Mouse (Mus musculus): ENCODE measurements around the gene Trove2. TPM values are rescaled to one million over a fixed set of nuclear protein-coding genes. Genes with fewer than 3 reads are reported as not detected.

Trove2 gene
- polyA plus RNA-seq, 1 experiment from 2014 or later = 27.4 TPM

GRCm38 (mm10) chr1:143741331-143741730 is 35.5 kb downstream of the Trove2 start:
- H3K36me3 ChIP-seq (ENCODE audit: control insufficient read depth, insufficient read depth, low read length) = peaks cover 4% of the 10 kb centered on the region
- no peak overlapping the region for H3K4me2 ChIP-seq (ENCODE audit: low read length)
- H3K4me1 ChIP-seq (ENCODE audit: control insufficient read depth, insufficient read depth, low read depth, low read length) = peaks cover 3% of the 10 kb centered on the region
- H3K27ac ChIP-seq (ENCODE audit: low read depth, low read length) = no peak overlapping the region
- H3K27me3 ChIP-seq (replicated peaks; ENCODE audit: control insufficient read depth, insufficient read depth, low read length) = no peaks in the 10 kb centered on the region
- no peak overlapping the region for H3K9ac ChIP-seq (ENCODE audit: low read depth, low read length)
- no peak overlapping the region for H3K4me3 ChIP-seq (ENCODE audit: low read length)
- no peak for ATAC-seq
- WGBS = 86% methylated on average over 5 of the region's 5 CpGs
- H3K9me3 ChIP-seq (ENCODE audit: control insufficient read depth, low read length) = no peaks in the 10 kb centered on the region

- H3K36me3 ChIP-seq (ENCODE audit: control insufficient read depth, insufficient read depth, low read length) = peaks cover 4% of the 10 kb centered on the region
- H3K4me2 ChIP-seq (ENCODE audit: low read length) = peak overlapping the region; percentile 87
- H3K9me3 ChIP-seq (ENCODE audit: control insufficient read depth, low read length) = no peaks in the 10 kb centered on the region
- no peak for ATAC-seq
- peaks cover 3% of the 10 kb centered on the region for H3K4me1 ChIP-seq (ENCODE audit: control insufficient read depth, insufficient read depth, low read depth, low read length)
- no peak overlapping the region for H3K4me3 ChIP-seq (ENCODE audit: low read length)
- H3K27me3 ChIP-seq (replicated peaks; ENCODE audit: control insufficient read depth, insufficient read depth, low read length) = no peaks in the 10 kb centered on the region
- no peak overlapping the region for H3K27ac ChIP-seq (ENCODE audit: low read depth, low read length)
- WGBS = 86% methylated on average over 9 of the region's 10 CpGs
- H3K9ac ChIP-seq (ENCODE audit: low read depth, low read length) = no peak overlapping the region
Observed at GRCm38 (mm10) chr1:143740581-143740980, 36.3 kb downstream of the Trove2 start.

GRCm38 (mm10) chr1:143739361-143740350 is 37.2 kb downstream of the Trove2 start:
- H3K27me3 ChIP-seq (replicated peaks; ENCODE audit: control insufficient read depth, insufficient read depth, low read length) = no peaks in the 10 kb centered on the region
- peak overlapping the region; percentile 87 for H3K4me2 ChIP-seq (ENCODE audit: low read length)
- no peaks in the 10 kb centered on the region; the same call in 1 of the 2 replicates for H3K36me3 ChIP-seq (ENCODE audit: control insufficient read depth, insufficient read depth, low read length)
- peak; percentile 94 for ATAC-seq
- peak overlapping the region; percentile 97 for H3K9ac ChIP-seq (ENCODE audit: low read depth, low read length)
- H3K4me3 ChIP-seq (ENCODE audit: low read length) = peak overlapping the region; percentile 90
- no peaks in the 10 kb centered on the region for H3K9me3 ChIP-seq (ENCODE audit: control insufficient read depth, low read length)
- peaks cover 3% of the 10 kb centered on the region for H3K4me1 ChIP-seq (ENCODE audit: control insufficient read depth, insufficient read depth, low read depth, low read length)
- H3K27ac ChIP-seq (ENCODE audit: low read depth, low read length) = peak overlapping the region; percentile 95
- under 1% methylated on average over 52 of the region's 71 CpGs for WGBS

GRCm38 (mm10) chr1:143738811-143739210 is 38.1 kb downstream of the Trove2 start:
- H3K9me3 ChIP-seq (ENCODE audit: control insufficient read depth, low read length) = no peaks in the 10 kb centered on the region
- peak; percentile 42 for ATAC-seq
- WGBS = 21% methylated on average over 11 of the region's 11 CpGs
- H3K4me1 ChIP-seq (ENCODE audit: control insufficient read depth, insufficient read depth, low read depth, low read length) = peaks cover 3% of the 10 kb centered on the region
- H3K27ac ChIP-seq (ENCODE audit: low read depth, low read length) = peak overlapping the region; percentile 95
- H3K4me3 ChIP-seq (ENCODE audit: low read length) = peak overlapping the region; percentile 90
- H3K27me3 ChIP-seq (replicated peaks; ENCODE audit: control insufficient read depth, insufficient read depth, low read length) = no peaks in the 10 kb centered on the region
- H3K36me3 ChIP-seq (ENCODE audit: control insufficient read depth, insufficient read depth, low read length) = no peaks in the 10 kb centered on the region; the same call in 1 of the 2 replicates
- peak overlapping the region; percentile 87 for H3K4me2 ChIP-seq (ENCODE audit: low read length)
- peak overlapping the region; percentile 97 for H3K9ac ChIP-seq (ENCODE audit: low read depth, low read length)

- H3K4me1 ChIP-seq (ENCODE audit: control insufficient read depth, insufficient read depth, low read depth, low read length) = no peaks in the 10 kb centered on the region
- H3K4me3 ChIP-seq (ENCODE audit: low read length) = no peak overlapping the region
- no peak for ATAC-seq
- no peaks in the 10 kb centered on the region for H3K36me3 ChIP-seq (ENCODE audit: control insufficient read depth, insufficient read depth, low read length)
- 80% methylated on average over 5 of the region's 5 CpGs for WGBS
- H3K27ac ChIP-seq (ENCODE audit: low read depth, low read length) = no peak overlapping the region
- H3K27me3 ChIP-seq (replicated peaks; ENCODE audit: control insufficient read depth, insufficient read depth, low read length) = no peaks in the 10 kb centered on the region
- no peaks in the 10 kb centered on the region for H3K9me3 ChIP-seq (ENCODE audit: control insufficient read depth, low read length)
- no peak overlapping the region for H3K4me2 ChIP-seq (ENCODE audit: low read length)
- H3K9ac ChIP-seq (ENCODE audit: low read depth, low read length) = no peak overlapping the region
Observed at GRCm38 (mm10) chr1:143733914-143734410, 42.9 kb downstream of the Trove2 start.

GRCm38 (mm10) chr1:143731691-143732090 is 45.2 kb downstream of the Trove2 start:
- H3K27me3 ChIP-seq (replicated peaks; ENCODE audit: control insufficient read depth, insufficient read depth, low read length) = no peaks in the 10 kb centered on the region
- no peak overlapping the region for H3K4me2 ChIP-seq (ENCODE audit: low read length)
- no peaks in the 10 kb centered on the region for H3K9me3 ChIP-seq (ENCODE audit: control insufficient read depth, low read length)
- no peaks in the 10 kb centered on the region for H3K36me3 ChIP-seq (ENCODE audit: control insufficient read depth, insufficient read depth, low read length)
- no peak overlapping the region for H3K9ac ChIP-seq (ENCODE audit: low read depth, low read length)
- ATAC-seq = no peak
- H3K27ac ChIP-seq (ENCODE audit: low read depth, low read length) = no peak overlapping the region
- H3K4me1 ChIP-seq (ENCODE audit: control insufficient read depth, insufficient read depth, low read depth, low read length) = no peaks in the 10 kb centered on the region
- WGBS = 33% methylated on average over 4 of the region's 4 CpGs
- H3K4me3 ChIP-seq (ENCODE audit: low read length) = no peak overlapping the region

GRCm38 (mm10) chr1:143730899-143731298 is 46.0 kb downstream of the Trove2 start:
- WGBS = 80% methylated on average over 2 of the region's 2 CpGs
- no peak for ATAC-seq
- Histone ChIP-seq H3K4me3 (ENCODE audit: low read length) (no peak overlapping the region), H3K4me2 (ENCODE audit: low read length) (no peak overlapping the region), H3K9me3 (ENCODE audit: control insufficient read depth, low read length) (no peaks in the 10 kb centered on the region), H3K36me3 (ENCODE audit: control insufficient read depth, insufficient read depth, low read length) (no peaks in the 10 kb centered on the region), H3K27ac (ENCODE audit: low read depth, low read length) (no peak overlapping the region), H3K9ac (ENCODE audit: low read depth, low read length) (no peak overlapping the region), H3K4me1 (ENCODE audit: control insufficient read depth, insufficient read depth, low read depth, low read length) (no peaks in the 10 kb centered on the region), H3K27me3 (replicated peaks; ENCODE audit: control insufficient read depth, insufficient read depth, low read length) (no peaks in the 10 kb centered on the region)

GRCm38 (mm10) chr1:143727701-143728445 is 49.0 kb downstream of the Trove2 start:
- no peaks in the 10 kb centered on the region for H3K27me3 ChIP-seq (replicated peaks; ENCODE audit: control insufficient read depth, insufficient read depth, low read length)
- no peaks in the 10 kb centered on the region for H3K36me3 ChIP-seq (ENCODE audit: control insufficient read depth, insufficient read depth, low read length)
- 80% methylated on average over 9 of the region's 9 CpGs for whole genome bisulfite sequencing
- ATAC-seq = no peak
- H3K4me1 ChIP-seq (ENCODE audit: control insufficient read depth, insufficient read depth, low read depth, low read length) = no peaks in the 10 kb centered on the region
- no peak overlapping the region for H3K27ac ChIP-seq (ENCODE audit: low read depth, low read length)
- no peak overlapping the region for H3K9ac ChIP-seq (ENCODE audit: low read depth, low read length)
- H3K4me2 ChIP-seq (ENCODE audit: low read length) = no peak overlapping the region
- H3K4me3 ChIP-seq (ENCODE audit: low read length) = no peak overlapping the region
- no peaks in the 10 kb centered on the region for H3K9me3 ChIP-seq (ENCODE audit: control insufficient read depth, low read length)

Measured in hindbrain, embryonic 16.5 days (tissue).